8 mouse cellular contexts compared by ENCODE assay signal in the genomic region with DNA sequence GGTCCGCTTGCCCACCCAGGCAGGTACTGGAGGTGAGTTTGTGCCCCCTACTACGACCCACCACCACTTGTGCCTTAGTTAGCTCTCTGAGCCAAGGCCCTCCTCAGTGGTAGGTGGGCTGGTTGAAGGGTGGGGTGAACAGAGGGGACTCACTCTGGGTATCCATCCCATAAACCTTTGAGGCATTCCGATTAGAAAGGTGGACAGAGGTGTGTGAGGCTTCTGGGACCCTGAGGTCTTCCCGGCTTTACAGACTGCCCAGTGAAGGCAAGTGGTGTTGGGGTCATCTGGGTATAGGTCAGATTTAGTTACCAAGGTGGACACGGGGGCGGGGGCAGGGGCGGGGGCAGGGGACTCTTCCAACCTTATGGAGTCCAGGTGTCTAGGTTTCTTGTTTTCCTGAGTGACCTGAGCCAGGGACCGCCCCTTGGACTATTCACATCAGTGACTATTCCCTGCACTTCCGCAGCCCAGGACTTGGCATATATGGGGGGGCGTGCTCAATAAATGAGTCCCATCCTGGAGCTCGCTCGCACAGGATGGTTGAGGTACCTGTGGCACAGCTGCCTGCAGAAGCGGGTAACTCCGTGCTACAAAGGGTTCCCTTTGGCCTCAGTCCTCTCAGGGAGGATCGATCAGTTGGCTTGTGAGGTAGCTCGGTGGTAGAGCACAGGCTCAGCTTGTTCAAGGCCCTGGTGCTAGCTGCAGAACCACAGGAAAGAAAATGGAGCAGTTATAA. TPM values are rescaled to one million over a fixed set of nuclear protein-coding genes. Genes with fewer than 3 reads are reported as not detected.
DNase-seq lines count a peak whose midpoint lies in the region; ATAC-seq lines count a peak whose summit lies in the region.

No protein-coding gene starts in this region.

- peak overlapping the region; percentile 79 for H3K4me2 ChIP-seq in lung, embryonic 16.5 days (ENCODE audit: low read depth, low read length)
- H3K4me2 ChIP-seq in heart, embryonic 16.5 days (ENCODE audit: low read depth, low read length), result peak overlapping the region; percentile 92
- peak overlapping the region; percentile 79 for H3K4me2 ChIP-seq in limb, embryonic 12.5 days
- H3K4me2 ChIP-seq in stomach, embryonic 14.5 days (replicated peaks; ENCODE audit: low read depth, low read length), result peak overlapping the region; percentile 84

- peak overlapping the region; percentile 85 for H3K4me3 ChIP-seq in lung, embryonic 16.5 days (ENCODE audit: low read length)
- peak overlapping the region; percentile 82 for H3K4me3 ChIP-seq in heart, embryonic 16.5 days (ENCODE audit: low read length)
- H3K4me3 ChIP-seq in limb, embryonic 12.5 days (replicated peaks), result peak overlapping the region; percentile 86
- H3K4me3 ChIP-seq in stomach, embryonic 14.5 days (ENCODE audit: low read depth, low read length), result peak overlapping the region; percentile 88

- H3K9me3 ChIP-seq in lung, embryonic 16.5 days (ENCODE audit: control insufficient read depth, low read length), result no peaks in the 10 kb centered on the region
- H3K9me3 ChIP-seq in heart, embryonic 16.5 days (replicated peaks; ENCODE audit: control insufficient read depth, low read length), result no peaks in the 10 kb centered on the region
- H3K9me3 ChIP-seq in limb, embryonic 12.5 days, result no peaks in the 10 kb centered on the region
- H3K9me3 ChIP-seq in stomach, embryonic 14.5 days (ENCODE audit: control insufficient read depth, low read depth, low read length), result no peaks in the 10 kb centered on the region

- H3K27ac ChIP-seq in lung, embryonic 16.5 days (ENCODE audit: low read length), result peak overlapping the region; percentile 92
- H3K27ac ChIP-seq in heart, embryonic 16.5 days (ENCODE audit: low read length), result peak overlapping the region; percentile 68; the same call in 1 of the 2 replicates
- H3K27ac ChIP-seq in limb, embryonic 12.5 days, result peak overlapping the region; percentile 97
- H3K27ac ChIP-seq in stomach, embryonic 14.5 days (ENCODE audit: low read length), result peak overlapping the region; percentile 94

- H3K36me3 ChIP-seq in lung, embryonic 16.5 days (ENCODE audit: control insufficient read depth, insufficient read depth, low read length), result peaks cover 5% of the 10 kb centered on the region; the same call in 1 of the 2 replicates
- H3K36me3 ChIP-seq in heart, embryonic 16.5 days (ENCODE audit: control insufficient read depth, insufficient read depth), result no peaks in the 10 kb centered on the region
- peaks cover 32% of the 10 kb centered on the region; the same call in 1 of the 2 replicates for H3K36me3 ChIP-seq in limb, embryonic 12.5 days
- H3K36me3 ChIP-seq in stomach, embryonic 14.5 days (ENCODE audit: control insufficient read depth, insufficient read depth, low read length), result peaks cover 7% of the 10 kb centered on the region; the same call in 1 of the 2 replicates

- no peak for DNase-seq in lung, postnatal 36 days
- no peak for DNase-seq in right cerebral cortex, postnatal 25 days

- H3K4me1 ChIP-seq in lung, embryonic 16.5 days (replicated peaks; ENCODE audit: control insufficient read depth, insufficient read depth, low read length), result peaks cover 33% of the 10 kb centered on the region
- peaks cover 7% of the 10 kb centered on the region; the same call in 1 of the 2 replicates for H3K4me1 ChIP-seq in heart, embryonic 16.5 days (ENCODE audit: control insufficient read depth, insufficient read depth, low read length)
- peaks cover 57% of the 10 kb centered on the region for H3K4me1 ChIP-seq in limb, embryonic 12.5 days (replicated peaks)
- H3K4me1 ChIP-seq in stomach, embryonic 14.5 days (ENCODE audit: control insufficient read depth, insufficient read depth, low read length), result peaks cover 38% of the 10 kb centered on the region

- 44% methylated on average over 16 of the region's 16 CpGs for WGBS in lung, embryonic 16.5 days
- 66% methylated on average over 16 of the region's 16 CpGs for WGBS in heart, embryonic 16.5 days
- 58% methylated on average over 16 of the region's 16 CpGs for WGBS in limb, embryonic 12.5 days
- 50% methylated on average over 16 of the region's 16 CpGs for WGBS in stomach, embryonic 14.5 days

- no peak for ATAC-seq in lung, embryonic 16.5 days (ENCODE audit: low read depth)
- ATAC-seq in heart, embryonic 16.5 days (replicated peaks; ENCODE audit: extremely low read depth, insufficient read depth, low FRiP score), result no peak
- ATAC-seq in limb, embryonic 12.5 days (ENCODE audit: insufficient number of reproducible peaks, insufficient read depth, low FRiP score, low TSS enrichment, low read depth), result no peak
- no peak for ATAC-seq in stomach, embryonic 14.5 days (ENCODE audit: insufficient number of reproducible peaks, insufficient read depth, low FRiP score, low read depth)
- no peak for ATAC-seq in monocyte, adult 5-6 weeks (replicated peaks; ENCODE audit: insufficient number of reproducible peaks, low FRiP score, low TSS enrichment, poor library complexity, severe bottlenecking)
- ATAC-seq in cerebellum, adult (ENCODE audit: insufficient number of reproducible peaks, low FRiP score, low TSS enrichment), result no peak

- peak overlapping the region; percentile 99 for H3K9ac ChIP-seq in lung, embryonic 16.5 days (ENCODE audit: low read length)
- peak overlapping the region; percentile 93 for H3K9ac ChIP-seq in heart, embryonic 16.5 days (ENCODE audit: low read length)
- peak overlapping the region; percentile 98 for H3K9ac ChIP-seq in limb, embryonic 12.5 days (replicated peaks)
- peak overlapping the region; percentile 99 for H3K9ac ChIP-seq in stomach, embryonic 14.5 days (replicated peaks; ENCODE audit: low read depth, low read length)

- no peaks in the 10 kb centered on the region for H3K27me3 ChIP-seq in lung, embryonic 16.5 days (ENCODE audit: control insufficient read depth, insufficient read depth, low read depth, low read length)
- H3K27me3 ChIP-seq in heart, embryonic 16.5 days (ENCODE audit: control insufficient read depth, insufficient read depth, low read length), result no peaks in the 10 kb centered on the region
- H3K27me3 ChIP-seq in limb, embryonic 12.5 days, result no peaks in the 10 kb centered on the region
- H3K27me3 ChIP-seq in stomach, embryonic 14.5 days (ENCODE audit: control insufficient read depth, insufficient read depth, low read length), result no peaks in the 10 kb centered on the region

RNA-seq across cellular contexts. Expression of a gene that starts 6.8 kb away (rescaled TPM):
- 20.9 and 21.1 TPM in 2 replicates for polyA plus RNA-seq in lung, embryonic 16.5 days (2015; fragmentation: Nextera tagmentation; extraction: Ambion mirVana)
- polyA plus RNA-seq in heart, embryonic 16.5 days (2015; fragmentation: Nextera tagmentation; extraction: Ambion mirVana), result 5.7 and 6.9 TPM in 2 replicates
- polyA plus RNA-seq in limb, embryonic 12.5 days (2016; fragmentation: Nextera tagmentation; extraction: Ambion mirVana), result 30.3 and 35.3 TPM in 2 replicates
- polyA plus RNA-seq in stomach, embryonic 14.5 days (2014; fragmentation: Nextera tagmentation; extraction: Ambion mirVana), result 17.1 and 17.2 TPM in 2 replicates
- 0.29 to 0.39 TPM (median 0.32 TPM) in 3 replicates for total RNA-seq in monocyte, adult 5-6 weeks (2017)

RNA-seq across cellular contexts. Expression of a gene that starts 57.7 kb away (rescaled TPM):
- polyA plus RNA-seq in lung, embryonic 16.5 days (2015; fragmentation: Nextera tagmentation; extraction: Ambion mirVana), result 85.3 and 86.3 TPM in 2 replicates
- polyA plus RNA-seq in heart, embryonic 16.5 days (2015; fragmentation: Nextera tagmentation; extraction: Ambion mirVana), result 54.0 and 61.7 TPM in 2 replicates
- polyA plus RNA-seq in limb, embryonic 12.5 days (2016; fragmentation: Nextera tagmentation; extraction: Ambion mirVana), result 77.7 and 79.4 TPM in 2 replicates
- 47.3 and 49.2 TPM in 2 replicates for polyA plus RNA-seq in stomach, embryonic 14.5 days (2014; fragmentation: Nextera tagmentation; extraction: Ambion mirVana)
- 10.4 to 20.2 TPM (median 14.3 TPM) in 3 replicates for total RNA-seq in monocyte, adult 5-6 weeks (2017)
